Mouse (Mus musculus) heart, adult 10 weeks (tissue): ENCODE data around the gene Hira. TPM values are rescaled to one million over a fixed set of nuclear protein-coding genes. Genes with fewer than 3 reads are reported as not detected.

ENCODE experiments used
- polyA plus RNA-seq: library from polyadenylated mRNA; stranded (reverse); fragments of 350-450 nt; fragmentation: Illumina TruSeq; extraction: RNeasy Lipid Tissue Mini Kit (QIAGEN cat#74804); gene quantifications from one replicate; pipeline ENCODE4 v1.2.3, GENCODE M21; 2014; ENCODE audit warnings: low read depth, low replicate concordance

Gene Hira
- polyA plus RNA-seq = 16.6 TPM

DNA sequence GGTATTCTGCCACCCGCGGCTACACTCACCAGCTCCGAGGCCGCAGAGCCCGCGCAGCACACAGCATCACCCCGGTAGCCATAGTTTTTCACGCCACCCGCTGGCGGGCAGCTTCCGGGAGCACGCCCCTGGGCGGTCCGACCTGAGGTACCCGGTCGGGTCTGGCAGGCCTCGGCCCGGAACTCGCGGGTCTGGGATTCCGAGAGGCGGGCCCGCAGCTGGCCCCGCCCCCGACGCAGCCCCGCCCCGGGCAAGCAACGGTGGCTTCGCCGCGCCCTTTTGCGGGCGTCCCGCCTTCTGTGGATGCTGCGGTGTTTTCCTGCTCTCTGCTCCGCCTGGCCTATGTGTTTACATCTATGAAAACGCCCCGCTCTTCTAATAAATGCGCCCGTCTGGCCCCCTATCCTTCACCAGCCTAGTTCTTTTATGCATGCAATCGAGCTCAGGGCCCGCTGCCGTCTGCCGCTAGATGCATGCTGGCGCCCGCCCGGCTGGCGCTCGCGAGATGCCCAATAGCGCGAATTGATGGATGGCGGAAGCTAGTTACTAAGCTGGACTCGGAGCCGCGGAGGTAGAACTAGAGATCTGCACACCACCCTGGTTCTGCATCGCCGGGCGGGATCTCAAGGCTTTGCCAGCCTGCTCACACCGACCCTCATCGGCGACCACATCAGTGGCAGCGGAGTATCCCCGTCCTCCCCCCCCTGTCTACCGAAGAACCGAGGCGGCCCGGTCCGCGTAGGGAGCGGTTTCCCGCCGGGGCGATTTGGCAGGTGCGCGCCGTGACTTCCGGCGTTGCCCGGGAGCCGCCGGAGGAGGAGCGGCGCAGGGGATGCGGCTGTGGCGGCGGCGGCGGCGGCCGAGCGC, at the start of gene Hira, which contains the start of gene Mrpl40:
Gene Hira (plus strand): TSS at position 596 of the 867 bp plus-strand sequence.
Gene Mrpl40 (minus strand): TSS at position 421 of the 867 bp plus-strand sequence.

DNA sequence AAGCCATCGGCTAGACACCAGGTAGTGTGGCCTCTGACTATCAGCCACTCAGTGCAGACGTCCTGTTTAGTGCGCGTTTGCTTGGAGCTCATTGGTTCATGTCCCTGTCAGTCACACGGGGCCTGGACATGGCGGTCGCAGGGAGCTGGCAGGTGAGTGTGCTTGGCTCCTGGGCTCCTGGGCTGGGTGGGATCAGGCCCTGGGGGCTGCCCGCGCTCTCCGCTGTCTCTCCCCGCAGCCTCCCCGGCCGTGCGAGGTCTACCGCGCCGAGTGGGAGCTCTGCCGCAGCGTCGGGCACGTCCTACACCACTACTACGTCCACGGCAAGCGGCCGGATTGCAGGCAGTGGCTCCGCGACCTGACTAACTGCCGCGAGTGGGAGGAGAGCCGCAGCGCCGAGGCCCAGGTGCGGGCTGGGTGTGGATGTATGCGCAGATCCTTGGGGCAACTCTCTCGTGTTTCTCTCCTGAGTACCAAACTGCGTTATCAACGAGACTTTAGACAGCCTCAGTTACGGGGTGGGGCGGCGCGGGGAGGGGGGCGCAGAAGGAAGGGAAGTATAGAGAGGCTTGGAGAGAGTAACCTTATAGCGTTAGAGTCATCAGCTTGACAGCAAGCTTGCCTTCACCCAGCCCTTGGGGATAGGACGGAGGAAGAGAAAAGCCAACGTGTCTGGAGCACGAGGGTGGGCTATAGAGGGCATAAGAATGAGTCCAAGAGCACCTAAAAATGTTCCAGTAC, 40.2 kb upstream of the Hira start, which contains the start of the genes 2510002D24Rik and Gm28539:
Gene 2510002D24Rik (plus strand): TSS at position 111 of the 741 bp plus-strand sequence.
Gene Gm28539 (plus strand): TSS at position 117 of the 741 bp plus-strand sequence.

Other genes with a start within 250 kb of the Hira start
- 5.7 TPM for gene Sept5, start 247.1 kb upstream of the Hira start, polyA plus RNA-seq
- gene Cldn5, start 100.2 kb upstream of the Hira start, polyA plus RNA-seq = 28.2 TPM
- gene Ufd1, start 65.3 kb upstream of the Hira start, polyA plus RNA-seq = 56.4 TPM
- gene Cdc45, start 65.0 kb upstream of the Hira start, polyA plus RNA-seq = 4.1 TPM
- gene 2510002D24Rik, start 40.5 kb upstream of the Hira start, polyA plus RNA-seq = 31.7 TPM
- gene Gm28539, start 40.5 kb upstream of the Hira start, polyA plus RNA-seq = not detected
- gene Mrpl40, start 175 bp upstream of the Hira start, polyA plus RNA-seq = 67.6 TPM